Mouse (Mus musculus): ENCODE data around the gene Zfhx3. TPM values are rescaled to one million over a fixed set of nuclear protein-coding genes. Genes with fewer than 3 reads are reported as not detected.
A peak's percentile ranks its signal among the peaks of the same experiment; 100 is the strongest.

The Zfhx3 gene
- total RNA-seq, 2 experiments from 2014 or later: 4.2 to 5.5 TPM

DNA sequence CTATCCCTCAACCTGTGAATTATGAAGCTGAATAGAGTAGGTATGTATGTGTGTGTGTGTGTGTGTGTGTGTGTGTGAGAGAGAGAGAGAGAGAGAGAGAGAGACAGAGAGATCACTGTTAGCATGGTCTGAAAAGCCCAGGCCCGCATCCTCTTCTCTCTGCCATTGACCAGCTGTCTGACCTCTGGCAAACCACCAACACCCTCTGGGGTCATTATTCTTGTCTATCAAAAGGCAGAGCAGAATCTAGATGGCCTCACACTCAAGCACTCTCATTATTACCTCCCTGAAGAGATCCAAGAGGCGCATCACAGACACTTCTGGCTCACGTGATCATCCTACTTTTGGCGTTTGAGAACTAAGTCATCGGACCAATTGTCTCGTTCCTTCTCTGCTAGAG lies 831.0 kb downstream of the Zfhx3 start:
- no peak for DNase-seq (ENCODE audit: low spot score in 2 of 2)

GRCm38 (mm10) chr8:108778063-108778462 lies 835.6 kb downstream of the Zfhx3 start:
- DNase-seq (ENCODE audit: low spot score in 2 of 2): no peak

DNA sequence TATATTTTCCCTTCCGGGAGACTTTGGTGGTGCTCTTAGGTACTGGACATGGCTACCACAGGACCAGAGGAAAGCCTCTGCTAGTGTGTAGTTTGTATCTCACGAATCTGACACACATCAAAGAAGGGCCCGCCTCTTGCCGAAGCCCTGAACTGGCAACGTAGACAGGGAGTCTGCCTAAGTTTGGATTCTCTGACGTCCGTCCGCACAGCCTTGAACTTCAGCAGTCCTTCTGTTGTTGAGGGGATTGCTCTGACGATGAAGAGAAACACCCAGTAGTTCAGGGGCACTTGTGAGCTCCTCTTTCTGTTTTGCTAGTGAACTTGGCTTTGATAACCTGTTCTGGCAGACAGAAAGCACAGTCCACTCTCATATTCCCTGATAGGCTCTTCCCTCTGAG lies 836.1 kb downstream of the Zfhx3 start:
- DNase-seq (ENCODE audit: low spot score in 2 of 2): no peak

- no peak for DNase-seq (ENCODE audit: low spot score in 2 of 2)
These were observed 838.3 kb downstream of the Zfhx3 start for GRCm38 (mm10) chr8:108780766-108781165.

GRCm38 (mm10) chr8:108781192-108781591 lies 838.7 kb downstream of the Zfhx3 start:
- no peak for DNase-seq (ENCODE audit: low spot score in 2 of 2)

DNA sequence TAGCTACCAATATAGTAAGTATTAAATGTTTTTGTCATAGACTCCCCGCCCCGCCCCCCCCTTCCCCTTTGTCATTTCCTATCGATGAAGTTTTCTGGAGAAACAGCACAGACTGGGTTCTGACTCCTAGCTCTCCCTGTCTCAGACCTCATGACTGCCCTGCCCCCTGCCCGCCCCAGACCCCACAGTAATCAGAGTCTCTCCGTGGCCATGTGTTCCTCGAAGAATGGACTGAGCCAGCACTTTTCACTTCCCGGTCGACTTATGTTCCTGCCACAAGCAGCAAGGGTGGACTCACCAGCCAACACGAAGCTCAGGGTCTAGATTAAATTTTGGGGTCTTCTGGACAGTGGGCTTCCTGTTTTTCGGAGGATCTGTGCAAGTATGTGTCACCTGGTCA lies 840.7 kb downstream of the Zfhx3 start:
- DNase-seq (ENCODE audit: low spot score in 2 of 2): no peak

- DNase-seq (ENCODE audit: low spot score in 2 of 2): no peak
These were observed 845.8 kb downstream of the Zfhx3 start for GRCm38 (mm10) chr8:108788156-108788761.

- DNase-seq (ENCODE audit: low spot score in 2 of 2): no peak
These were observed 846.3 kb downstream of the Zfhx3 start for GRCm38 (mm10) chr8:108788762-108789157.

DNA sequence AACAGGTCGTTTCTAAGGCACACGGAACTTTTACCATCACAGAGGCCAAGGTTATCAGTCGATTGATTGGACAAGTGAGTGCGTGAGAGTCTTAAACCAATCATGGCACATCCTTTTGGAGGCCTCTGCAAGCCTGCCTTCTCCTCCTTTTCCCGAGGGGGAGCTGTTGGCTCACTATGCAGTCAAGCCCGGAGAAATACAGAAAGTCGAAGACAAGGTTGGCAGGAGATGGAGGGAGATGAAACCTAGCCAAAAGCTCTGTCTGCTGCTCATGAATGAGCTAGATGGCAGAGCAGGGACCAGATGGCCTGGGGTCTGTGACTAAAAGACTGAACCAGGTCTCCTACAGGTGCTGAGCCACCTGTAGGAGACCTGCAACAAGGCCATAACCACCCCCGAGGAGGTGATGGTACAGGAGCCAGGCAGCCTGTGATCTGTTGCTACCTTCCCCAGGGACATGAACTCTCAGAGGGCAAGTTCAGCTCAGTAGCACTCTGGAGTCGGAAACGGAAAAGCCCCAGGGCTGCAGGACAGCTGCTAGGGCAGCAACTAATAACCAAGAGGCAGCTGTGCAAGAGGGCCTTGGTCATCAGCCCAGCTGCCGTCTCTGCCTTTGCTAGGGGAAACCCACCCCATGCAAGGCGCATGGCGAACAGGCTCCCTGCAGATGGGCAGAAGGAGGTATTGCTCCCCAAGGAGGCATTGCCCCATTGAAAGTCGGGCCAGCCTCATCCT lies 848.3 kb downstream of the Zfhx3 start:
- peak; percentile 44 to 47 for DNase-seq (ENCODE audit: low spot score in 2 of 2)

DNA sequence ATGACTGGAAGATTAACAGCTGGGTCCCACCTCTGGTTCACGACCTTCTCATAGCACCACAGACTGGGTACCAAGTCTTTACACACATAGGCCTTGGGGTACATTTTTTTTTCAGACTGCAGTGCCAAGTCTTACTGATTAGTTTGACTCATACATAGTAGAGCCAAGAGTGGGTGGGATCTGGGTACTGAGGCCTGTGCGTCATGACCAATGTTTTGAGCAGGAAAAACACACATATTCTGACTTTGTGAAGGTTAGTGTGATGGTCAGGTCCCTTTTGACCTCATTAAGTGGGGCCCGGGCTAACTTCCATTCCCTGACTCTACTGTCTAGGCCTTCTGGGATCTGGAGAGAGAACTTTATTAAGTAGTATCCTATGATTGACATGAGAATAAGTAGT lies 853.6 kb downstream of the Zfhx3 start:
- DNase-seq (ENCODE audit: low spot score in 2 of 2): no peak

DNA sequence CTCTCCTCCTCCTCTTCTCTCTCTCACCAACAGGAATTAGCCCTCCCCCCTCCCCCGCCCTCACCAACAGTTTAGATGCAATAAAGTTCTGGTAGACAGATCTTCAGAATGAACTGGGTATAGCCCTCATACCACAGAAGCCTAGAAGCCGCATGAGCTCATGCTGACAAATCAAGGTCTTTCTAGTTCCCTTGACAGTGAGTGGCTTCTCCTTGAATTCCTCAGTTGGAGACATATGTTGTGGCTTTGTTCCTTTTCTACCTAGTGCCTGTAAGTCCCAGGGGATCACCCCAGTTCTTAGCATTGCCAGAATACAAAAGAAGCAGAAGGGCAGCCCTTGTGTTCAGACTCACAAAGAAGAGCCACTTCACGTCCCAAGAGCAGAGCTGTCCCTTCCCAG lies 854.4 kb downstream of the Zfhx3 start:
- no peak for DNase-seq (ENCODE audit: low spot score in 2 of 2)

GRCm38 (mm10) chr8:108798012-108798411 lies 855.6 kb downstream of the Zfhx3 start:
- peak; percentile 16 to 23 for DNase-seq (ENCODE audit: low spot score in 2 of 2)

- no peak for DNase-seq (ENCODE audit: low spot score in 2 of 2)
These were observed 856.8 kb downstream of the Zfhx3 start for GRCm38 (mm10) chr8:108799250-108799649.

DNA sequence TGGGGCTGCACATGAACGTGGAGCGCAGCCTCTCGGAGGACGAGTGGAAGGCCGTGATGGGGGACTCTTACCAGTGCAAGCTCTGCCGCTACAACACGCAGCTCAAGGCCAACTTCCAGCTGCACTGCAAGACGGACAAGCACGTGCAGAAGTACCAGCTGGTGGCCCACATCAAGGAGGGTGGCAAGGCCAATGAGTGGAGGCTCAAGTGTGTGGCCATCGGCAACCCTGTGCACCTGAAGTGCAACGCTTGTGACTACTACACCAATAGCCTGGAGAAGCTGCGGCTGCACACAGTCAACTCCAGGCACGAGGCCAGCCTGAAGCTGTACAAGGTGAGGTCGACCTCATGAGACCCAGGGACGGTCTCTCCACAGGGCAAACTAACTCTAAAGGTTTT lies 857.9 kb downstream of the Zfhx3 start:
- no peak for DNase-seq (ENCODE audit: low spot score in 2 of 2)

DNA sequence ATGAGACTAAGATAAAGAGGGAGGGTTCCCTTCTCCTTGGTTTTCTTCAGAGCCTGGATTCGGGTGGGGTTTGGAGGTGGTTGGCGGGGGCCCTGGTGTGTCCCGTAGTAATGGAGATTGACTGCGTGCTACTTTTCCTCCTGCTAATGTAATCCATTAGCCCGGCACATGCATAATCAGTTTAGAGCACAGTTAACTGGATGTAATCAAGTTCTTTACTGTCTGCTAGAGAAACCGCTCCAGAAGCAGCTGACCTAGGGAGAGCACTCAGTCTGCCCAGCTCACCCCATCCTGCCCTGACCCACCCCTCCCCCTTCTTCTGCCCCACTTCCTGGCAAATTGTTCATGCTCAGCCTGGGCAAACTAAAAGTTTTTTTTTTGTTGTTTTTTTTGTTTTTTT lies 860.6 kb downstream of the Zfhx3 start:
- DNase-seq (ENCODE audit: low spot score in 2 of 2): no peak

DNA sequence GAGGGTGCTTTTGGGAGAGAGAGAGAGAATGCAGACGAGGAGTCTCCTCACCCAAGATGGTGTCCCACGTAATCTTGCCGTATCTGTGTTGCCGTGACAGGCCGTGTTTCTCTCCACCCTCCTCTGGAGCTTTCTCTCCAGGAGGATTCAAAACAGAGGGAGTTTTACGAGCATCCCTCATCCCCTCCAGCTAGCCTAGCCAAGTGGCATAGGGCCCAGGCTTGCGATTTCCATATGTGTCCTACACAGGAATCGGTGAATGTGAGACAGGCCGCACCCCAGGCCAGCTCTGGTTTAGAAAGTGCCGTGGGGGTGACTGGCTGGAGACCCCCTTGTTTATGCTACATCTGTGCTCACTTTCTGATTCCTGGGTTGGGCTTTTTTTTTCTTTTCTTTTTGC lies 869.2 kb downstream of the Zfhx3 start:
- no peak for DNase-seq (ENCODE audit: low spot score in 2 of 2)

DNA sequence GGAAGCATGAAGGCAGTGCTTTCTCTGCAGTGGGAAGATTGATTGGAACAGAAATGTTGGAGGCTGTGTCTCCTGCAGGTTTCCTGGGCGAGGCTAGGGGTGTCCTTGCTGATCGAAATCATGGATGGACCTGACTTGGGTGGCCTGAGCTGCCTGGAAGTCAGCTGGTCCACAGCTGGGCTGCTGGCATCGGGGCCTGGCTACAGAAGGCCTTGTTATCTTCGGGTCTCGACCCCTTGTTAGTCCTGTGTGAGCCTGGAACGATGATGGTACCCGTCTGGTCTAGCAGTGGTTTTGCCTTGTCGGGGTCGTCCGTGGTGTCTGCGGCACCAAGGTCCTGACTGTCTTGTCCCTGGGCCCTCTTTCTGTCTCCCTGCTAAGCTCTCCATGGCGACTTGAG lies 870.9 kb downstream of the Zfhx3 start:
- no peak for DNase-seq (ENCODE audit: low spot score in 2 of 2)

GRCm38 (mm10) chr8:108819271-108819671 lies 876.8 kb downstream of the Zfhx3 start:
- no peak for DNase-seq (ENCODE audit: low spot score in 2 of 2)

- no peak for DNase-seq (ENCODE audit: low spot score in 2 of 2)
These were observed 877.4 kb downstream of the Zfhx3 start for GRCm38 (mm10) chr8:108819826-108820225.

- DNase-seq (ENCODE audit: low spot score in 2 of 2): no peak
These were observed 878.2 kb downstream of the Zfhx3 start for GRCm38 (mm10) chr8:108820634-108821033.

DNA sequence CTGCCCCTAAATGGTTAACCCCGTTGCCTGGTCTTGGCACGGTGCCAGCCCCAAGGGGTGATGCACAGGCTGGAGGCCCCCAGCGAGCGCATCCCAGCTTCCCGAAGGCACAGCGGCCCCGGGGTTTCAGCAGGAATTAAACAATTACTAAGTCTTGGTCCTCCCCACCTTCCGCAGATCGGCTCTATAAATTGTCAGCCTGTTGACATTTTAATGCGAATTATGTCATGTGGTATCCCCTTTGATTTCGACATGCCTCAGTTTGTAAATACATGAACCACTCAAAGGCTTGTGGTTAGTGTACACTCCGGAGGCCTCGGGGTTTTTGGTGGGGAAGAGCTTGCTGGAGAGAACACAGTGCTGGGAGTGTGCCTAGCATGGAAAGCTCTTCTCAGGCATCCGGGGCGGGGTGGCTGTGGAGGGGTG lies 880.4 kb downstream of the Zfhx3 start:
- no peak for DNase-seq (ENCODE audit: low spot score in 2 of 2)

DNA sequence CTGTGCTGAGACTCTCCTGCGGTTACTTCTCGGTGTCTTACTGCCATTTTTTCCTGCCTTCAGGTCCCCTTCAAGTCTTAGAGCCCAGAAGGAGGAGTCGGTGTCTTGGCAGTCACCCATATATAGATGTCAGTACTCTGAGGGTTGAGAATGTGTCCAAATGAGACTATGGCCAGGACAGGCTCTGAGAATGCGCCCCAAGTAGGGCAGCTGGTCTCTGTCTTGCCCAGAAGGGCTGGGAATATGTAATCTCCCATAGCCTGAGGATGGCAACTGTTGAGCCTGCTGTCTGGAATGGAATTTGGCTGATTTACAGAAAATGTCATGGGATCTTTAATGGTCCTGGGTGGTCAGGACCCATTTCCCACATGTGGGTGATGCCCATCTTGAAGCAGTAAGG lies 881.6 kb downstream of the Zfhx3 start:
- DNase-seq (ENCODE audit: low spot score in 2 of 2): no peak

DNA sequence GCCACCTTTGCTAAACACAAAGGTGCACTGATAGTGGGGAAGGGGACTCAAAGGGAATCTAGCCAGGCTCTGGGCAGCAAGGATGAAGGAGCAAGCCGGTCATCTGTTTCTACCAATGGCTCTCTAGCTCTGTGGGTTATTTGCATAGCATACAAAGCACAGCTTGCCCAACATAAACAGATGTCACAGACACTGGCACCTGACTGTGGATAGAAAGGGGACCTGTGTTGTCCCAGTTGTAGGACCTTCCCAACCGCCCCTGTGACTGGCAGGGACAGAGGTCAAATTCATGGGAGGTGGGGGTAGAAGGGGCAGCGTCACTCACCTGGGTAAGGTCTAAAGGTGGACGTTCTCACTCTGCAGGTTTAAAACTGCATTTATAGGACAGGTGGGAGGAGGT lies 884.0 kb downstream of the Zfhx3 start:
- no peak for DNase-seq (ENCODE audit: low spot score in 2 of 2)
